Mouse (Mus musculus): Measurements from ENCODE around the gene Traf6. TPM values are rescaled to one million over a fixed set of nuclear protein-coding genes. Genes with fewer than 3 reads are reported as not detected.
A peak's percentile ranks its signal among the peaks of the same experiment; 100 is the strongest.

Gene Traf6
- polyA plus RNA-seq (2016; fragmentation: Nextera tagmentation; extraction: Ambion mirVana): 11.5 and 13.7 TPM in 2 replicates

GRCm38 (mm10) chr2:101678236-101679021, at the start of gene Traf6:
TSS of gene Traf6 (plus strand) at chr2:101678429.
- peak within 1 kb of the TSS; percentile 95 for H3K9ac ChIP-seq
- WGBS: under 1% methylated on average over 68 of the region's 68 CpGs
- no peaks in the 10 kb centered on the region for H3K36me3 ChIP-seq
- H3K4me1 ChIP-seq: peaks cover 11% of the 10 kb centered on the region
- no peaks in the 10 kb centered on the region for H3K9me3 ChIP-seq
- peak within 1 kb of the TSS; percentile 95 for H3K4me3 ChIP-seq
- H3K4me2 ChIP-seq (replicated peaks): peak within 1 kb of the TSS; percentile 76
- no peaks in the 10 kb centered on the region for H3K27me3 ChIP-seq (replicated peaks)
- H3K27ac ChIP-seq: 0 out of 2 replicates have a peak within 1 kb of the TSS, but pooled peaks have one; percentile 20
- peak; percentile 96 for ATAC-seq (ENCODE audit: low FRiP score, low read depth)

GRCm38 (mm10) chr2:101638979-101639839, 39.0 kb upstream of the Traf6 start:
- Histone ChIP-seq H3K4me3 (no peak overlapping the region), H3K36me3 (no peaks in the 10 kb centered on the region), H3K27me3 (replicated peaks) (no peaks in the 10 kb centered on the region), H3K4me1 (peaks cover 6% of the 10 kb centered on the region; the same call in 1 of the 2 replicates), H3K27ac (no peak overlapping the region), H3K9me3 (no peaks in the 10 kb centered on the region), H3K9ac (no peak overlapping the region), H3K4me2 (replicated peaks) (0 out of 2 replicates have a peak overlapping the region, but pooled peaks have one; percentile 1)
- 38% methylated on average over 7 of the region's 7 CpGs for WGBS
- peak; percentile 29; the same call in 1 of the 2 replicates for ATAC-seq (ENCODE audit: low FRiP score, low read depth)

- H3K9me3 ChIP-seq: no peaks in the 10 kb centered on the region
- WGBS: 78% methylated on average over 3 of the region's 3 CpGs
- H3K27me3 ChIP-seq (replicated peaks): no peaks in the 10 kb centered on the region
- H3K9ac ChIP-seq: no peak overlapping the region
- H3K4me3 ChIP-seq: no peak overlapping the region
- no peak for ATAC-seq (ENCODE audit: low FRiP score, low read depth)
- H3K4me1 ChIP-seq: peaks cover 6% of the 10 kb centered on the region; the same call in 1 of the 2 replicates
- H3K4me2 ChIP-seq (replicated peaks): no peak overlapping the region
- H3K36me3 ChIP-seq: no peaks in the 10 kb centered on the region
- H3K27ac ChIP-seq: no peak overlapping the region
Observed at GRCm38 (mm10) chr2:101639840-101640350, 38.3 kb upstream of the Traf6 start.

- H3K27ac ChIP-seq: no peak overlapping the region
- H3K36me3 ChIP-seq: no peaks in the 10 kb centered on the region
- no peaks in the 10 kb centered on the region for H3K27me3 ChIP-seq (replicated peaks)
- no peak overlapping the region for H3K9ac ChIP-seq
- no peak overlapping the region for H3K4me2 ChIP-seq (replicated peaks)
- WGBS: 79% methylated on average over 1 of the region's 1 CpGs
- no peaks in the 10 kb centered on the region for H3K9me3 ChIP-seq
- H3K4me1 ChIP-seq: no peaks in the 10 kb centered on the region
- no peak for ATAC-seq (ENCODE audit: low FRiP score, low read depth)
- H3K4me3 ChIP-seq: no peak overlapping the region
Observed at GRCm38 (mm10) chr2:101645841-101646240, 32.4 kb upstream of the Traf6 start.

GRCm38 (mm10) chr2:101648361-101648760, 29.9 kb upstream of the Traf6 start:
- H3K4me3 ChIP-seq: no peak overlapping the region
- H3K9me3 ChIP-seq: no peaks in the 10 kb centered on the region
- H3K27ac ChIP-seq: no peak overlapping the region
- ATAC-seq (ENCODE audit: low FRiP score, low read depth): no peak
- H3K4me2 ChIP-seq (replicated peaks): no peak overlapping the region
- no peak overlapping the region for H3K9ac ChIP-seq
- WGBS: 70% methylated on average over 2 of the region's 2 CpGs
- 0 out of 2 replicates have a peak, but pooled peaks cover 3% of the 10 kb centered on the region for H3K4me1 ChIP-seq
- H3K27me3 ChIP-seq (replicated peaks): no peaks in the 10 kb centered on the region
- H3K36me3 ChIP-seq: no peaks in the 10 kb centered on the region

- no peak within 1 kb of the TSS for H3K27ac ChIP-seq
- no peak within 1 kb of the TSS for H3K4me3 ChIP-seq
- ATAC-seq (ENCODE audit: low FRiP score, low read depth): no peak
- 0 out of 2 replicates have a peak, but pooled peaks cover 3% of the 10 kb centered on the region for H3K4me1 ChIP-seq
- no peak within 1 kb of the TSS for H3K9ac ChIP-seq
- WGBS: 52% methylated on average over 8 of the region's 8 CpGs
- H3K36me3 ChIP-seq: no peaks in the 10 kb centered on the region
- H3K27me3 ChIP-seq (replicated peaks): no peaks in the 10 kb centered on the region
- H3K4me2 ChIP-seq (replicated peaks): no peak within 1 kb of the TSS
- no peaks in the 10 kb centered on the region for H3K9me3 ChIP-seq
Observed at GRCm38 (mm10) chr2:101649114-101649671, 29.0 kb upstream of the Traf6 start, which contains the start of the genes Rag1 and B230118H07Rik. TSS of gene Rag1 (minus strand) at chr2:101649501. TSS of gene B230118H07Rik (minus strand) at chr2:101649532.

GRCm38 (mm10) chr2:101650446-101650845, 27.8 kb upstream of the Traf6 start:
- 54% methylated on average over 1 of the region's 1 CpGs for WGBS
- H3K4me1 ChIP-seq: 0 out of 2 replicates have a peak, but pooled peaks cover 3% of the 10 kb centered on the region
- no peak overlapping the region for H3K9ac ChIP-seq
- no peaks in the 10 kb centered on the region for H3K36me3 ChIP-seq
- no peak overlapping the region for H3K27ac ChIP-seq
- ATAC-seq (ENCODE audit: low FRiP score, low read depth): no peak
- no peak overlapping the region for H3K4me2 ChIP-seq (replicated peaks)
- no peaks in the 10 kb centered on the region for H3K27me3 ChIP-seq (replicated peaks)
- H3K9me3 ChIP-seq: no peaks in the 10 kb centered on the region
- no peak overlapping the region for H3K4me3 ChIP-seq

- peak overlapping the region; percentile 1; the same call in 1 of the 2 replicates for H3K9ac ChIP-seq
- H3K27ac ChIP-seq: no peak overlapping the region
- ATAC-seq (ENCODE audit: low FRiP score, low read depth): peak; percentile 85
- H3K36me3 ChIP-seq: no peaks in the 10 kb centered on the region
- H3K27me3 ChIP-seq (replicated peaks): no peaks in the 10 kb centered on the region
- H3K9me3 ChIP-seq: no peaks in the 10 kb centered on the region
- 0 out of 2 replicates have a peak, but pooled peaks cover 3% of the 10 kb centered on the region for H3K4me1 ChIP-seq
- WGBS: 41% methylated on average over 14 of the region's 14 CpGs
- H3K4me2 ChIP-seq (replicated peaks): peak overlapping the region; percentile 56
- H3K4me3 ChIP-seq: no peak overlapping the region
Observed at GRCm38 (mm10) chr2:101652204-101652920, 25.9 kb upstream of the Traf6 start.

- no peaks in the 10 kb centered on the region for H3K27me3 ChIP-seq (replicated peaks)
- no peak overlapping the region for H3K27ac ChIP-seq
- no peak overlapping the region for H3K4me3 ChIP-seq
- H3K9ac ChIP-seq: peak overlapping the region; percentile 1; the same call in 1 of the 2 replicates
- H3K4me2 ChIP-seq (replicated peaks): peak overlapping the region; percentile 56
- peak; percentile 67 for ATAC-seq (ENCODE audit: low FRiP score, low read depth)
- no peaks in the 10 kb centered on the region for H3K9me3 ChIP-seq
- WGBS: 19% methylated on average over 14 of the region's 14 CpGs
- H3K4me1 ChIP-seq: 0 out of 2 replicates have a peak, but pooled peaks cover 3% of the 10 kb centered on the region
- H3K36me3 ChIP-seq: no peaks in the 10 kb centered on the region
Observed at GRCm38 (mm10) chr2:101652921-101653597, 25.2 kb upstream of the Traf6 start.

GRCm38 (mm10) chr2:101660536-101660935, 17.7 kb upstream of the Traf6 start:
- WGBS: 58% methylated on average over 2 of the region's 2 CpGs
- H3K36me3 ChIP-seq: no peaks in the 10 kb centered on the region
- H3K4me3 ChIP-seq: no peak overlapping the region

More at GRCm38 (mm10) chr2:101660536-101660935, 17.7 kb upstream of the Traf6 start:
- no peak overlapping the region for H3K4me2 ChIP-seq (replicated peaks)
- ATAC-seq (ENCODE audit: low FRiP score, low read depth): no peak
- H3K27me3 ChIP-seq (replicated peaks): no peaks in the 10 kb centered on the region
- H3K9me3 ChIP-seq: no peaks in the 10 kb centered on the region
- H3K4me1 ChIP-seq: no peaks in the 10 kb centered on the region
- no peak overlapping the region for H3K9ac ChIP-seq
- H3K27ac ChIP-seq: no peak overlapping the region

Measured in neural tube, embryonic 12.5 days (tissue).